Mouse (Mus musculus) bone marrow macrophage, adult 2 months (primary cell): ENCODE data around the gene Ifi27. TPM values are rescaled to one million over a fixed set of nuclear protein-coding genes. Genes with fewer than 3 reads are reported as not detected.
"Not testable (repeated sequence)": the region's sequence is repeated elsewhere in the genome, so short reads cannot be mapped to it uniquely, and the experiment has no call there.

Experiments
- H3K27ac ChIP-seq: 2 replicates; pipeline ENCODE4 v1.5.1; 2012; ENCODE audit warnings: low read depth, low read length; ENCODE audit not compliant: insufficient read depth
- H3K4me1 ChIP-seq: 2 replicates; pipeline ENCODE4 v1.6.1; 2012; ENCODE audit warnings: low read length; ENCODE audit not compliant: control insufficient read depth, insufficient read depth
- H3K4me3 ChIP-seq: 2 replicates; pipeline ENCODE4 v1.5.1; 2012; ENCODE audit warnings: mild to moderate bottlenecking, low read length, moderate library complexity; ENCODE audit not compliant: insufficient read depth
- CTCF ChIP-seq: IDR thresholded peaks from 2 replicates; pipeline ENCODE4 v1.5.1; 2012; ENCODE audit warnings: low read depth, mild to moderate bottlenecking, low read length, moderate library complexity
- POLR2A ChIP-seq: IDR thresholded peaks from 2 replicates; pipeline ENCODE4 v1.6.1; 2012; ENCODE audit warnings: mild to moderate bottlenecking, low read depth, low read length, borderline replicate concordance
- polyA plus RNA-seq: library from polyadenylated mRNA; stranded (reverse); fragments of >200 nt; gene quantifications from 2 replicates; pipeline ENCODE4 v1.2.4, GENCODE M21; 2012; ENCODE audit not compliant: missing spikeins, insufficient read depth, insufficient read length

Gene Ifi27
- polyA plus RNA-seq, 1 experiment: 100 TPM

DNA sequence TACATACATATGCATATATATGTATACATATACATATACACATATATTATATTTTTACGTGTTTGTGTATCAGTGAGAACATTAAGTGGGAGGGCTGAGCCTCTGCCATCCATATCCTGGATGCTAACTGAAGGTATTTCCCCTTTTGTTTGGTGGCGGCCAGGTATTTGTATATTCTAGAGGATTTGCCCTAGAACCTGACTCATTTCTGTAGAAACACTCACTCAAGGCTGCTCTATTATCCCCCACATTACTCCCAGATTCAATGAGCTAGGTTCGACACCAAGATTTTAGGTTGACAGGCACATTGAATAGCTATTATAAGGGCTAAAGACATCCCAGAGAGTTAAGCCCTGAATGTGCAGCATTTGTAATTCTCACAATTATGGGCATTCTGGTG lies 11.0 kb downstream of the Ifi27 start:
- peaks cover 9% of the 10 kb centered on the region for H3K4me1 ChIP-seq
- no peak overlapping the region for H3K27ac ChIP-seq
- no peak overlapping the region for H3K4me3 ChIP-seq
- TF ChIP-seq POLR2A: no peak
- TF ChIP-seq CTCF: no peak

DNA sequence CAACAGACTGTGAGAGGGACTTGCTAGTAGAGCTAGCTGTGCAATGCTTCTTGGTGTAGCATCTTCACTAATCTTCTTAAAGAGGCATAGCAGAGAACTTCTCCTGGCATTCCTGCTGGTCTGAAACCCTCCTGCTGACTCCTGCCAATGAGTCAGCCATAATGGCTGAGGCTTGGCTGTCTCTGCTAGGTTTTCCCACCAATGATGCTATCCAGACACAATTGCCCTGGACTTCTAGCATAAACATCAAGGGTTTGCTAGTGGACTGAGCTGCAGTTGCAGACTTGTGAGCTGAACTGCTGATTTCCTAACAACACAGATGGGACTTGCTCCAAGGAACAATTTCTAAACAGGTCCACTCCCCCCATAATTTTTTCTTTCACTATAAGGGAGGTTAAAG lies 19.4 kb downstream of the Ifi27 start:
- Histone ChIP-seq H3K27ac (no peak overlapping the region), H3K4me3 (no peak overlapping the region), H3K4me1 (no peaks in the 10 kb centered on the region)
- TF ChIP-seq POLR2A (no peak), CTCF (no peak)

DNA sequence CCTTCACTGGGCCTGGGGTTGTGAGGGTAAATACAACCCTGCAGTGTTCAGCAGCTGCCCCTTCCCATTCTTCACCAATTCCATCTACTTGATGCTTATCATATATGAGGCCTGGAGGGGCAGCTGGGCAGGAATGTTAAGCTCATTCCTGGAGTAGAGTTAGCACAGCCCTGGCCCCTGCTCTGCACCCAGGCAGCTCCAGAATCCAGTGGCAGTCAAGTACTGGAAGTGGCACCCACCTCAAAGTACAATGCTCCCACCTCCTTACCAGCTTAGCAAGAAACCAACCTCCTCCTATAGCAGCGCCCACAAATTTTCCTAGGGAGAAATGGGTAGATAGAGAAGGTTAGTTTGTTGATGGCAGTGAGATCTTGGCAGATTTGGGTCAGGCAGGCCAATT lies 22.7 kb downstream of the Ifi27 start:
- H3K4me1 ChIP-seq, H3K4me3 ChIP-seq, H3K27ac ChIP-seq: not testable (repeated sequence)

DNA sequence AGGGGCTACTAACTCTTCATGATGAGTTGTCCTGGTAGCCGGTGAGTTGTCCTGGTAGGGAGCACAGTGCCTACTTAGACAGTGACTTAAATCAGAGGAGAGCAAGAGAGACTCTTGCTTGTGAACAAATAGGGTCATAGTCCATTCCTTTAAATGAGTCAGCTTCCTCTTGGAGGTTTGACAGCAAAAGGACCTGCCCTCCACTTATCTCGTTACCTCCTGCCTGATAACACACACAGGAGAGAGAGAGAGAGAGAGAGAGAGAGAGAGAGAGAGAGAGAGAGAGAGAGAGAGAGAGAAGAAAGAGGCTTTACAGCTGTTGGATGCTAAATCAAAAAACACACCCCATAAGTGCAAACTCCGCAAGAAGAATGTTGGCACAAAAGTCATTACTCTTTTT lies 23.1 kb downstream of the Ifi27 start, which contains the start of gene Ifi27l2b:
Gene Ifi27l2b, minus strand, starts transcription at position 84 of the 400 bp plus-strand sequence.
- TF ChIP-seq POLR2A (no peak), CTCF (no peak)
- Histone ChIP-seq H3K4me1 (no peaks in the 10 kb centered on the region), H3K27ac (no peak within 1 kb of the TSS), H3K4me3 (no peak within 1 kb of the TSS)

DNA sequence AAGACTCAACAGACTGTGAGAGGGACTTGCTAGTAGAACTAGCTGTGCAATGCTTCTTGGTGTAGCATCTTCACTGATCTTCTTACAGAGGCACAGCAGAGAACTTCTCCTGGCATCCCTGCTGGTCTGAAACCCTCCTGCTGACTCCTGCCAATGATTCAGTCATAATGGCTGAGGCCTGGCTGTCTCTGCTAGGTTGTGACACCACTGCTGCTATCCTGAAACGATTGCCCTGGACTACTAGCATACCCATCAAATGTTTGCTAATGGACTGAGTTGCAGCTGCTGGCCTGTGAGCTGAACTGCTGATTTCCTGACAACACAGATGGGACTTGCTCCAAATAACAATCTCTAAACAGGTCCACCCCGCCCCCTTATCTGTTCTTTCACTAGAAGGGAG lies 40.5 kb downstream of the Ifi27 start:
- no peak overlapping the region for H3K27ac ChIP-seq
- no peak overlapping the region for H3K4me3 ChIP-seq
- TF ChIP-seq POLR2A (no peak), CTCF (no peak)
- H3K4me1 ChIP-seq: peaks cover 14% of the 10 kb centered on the region

DNA sequence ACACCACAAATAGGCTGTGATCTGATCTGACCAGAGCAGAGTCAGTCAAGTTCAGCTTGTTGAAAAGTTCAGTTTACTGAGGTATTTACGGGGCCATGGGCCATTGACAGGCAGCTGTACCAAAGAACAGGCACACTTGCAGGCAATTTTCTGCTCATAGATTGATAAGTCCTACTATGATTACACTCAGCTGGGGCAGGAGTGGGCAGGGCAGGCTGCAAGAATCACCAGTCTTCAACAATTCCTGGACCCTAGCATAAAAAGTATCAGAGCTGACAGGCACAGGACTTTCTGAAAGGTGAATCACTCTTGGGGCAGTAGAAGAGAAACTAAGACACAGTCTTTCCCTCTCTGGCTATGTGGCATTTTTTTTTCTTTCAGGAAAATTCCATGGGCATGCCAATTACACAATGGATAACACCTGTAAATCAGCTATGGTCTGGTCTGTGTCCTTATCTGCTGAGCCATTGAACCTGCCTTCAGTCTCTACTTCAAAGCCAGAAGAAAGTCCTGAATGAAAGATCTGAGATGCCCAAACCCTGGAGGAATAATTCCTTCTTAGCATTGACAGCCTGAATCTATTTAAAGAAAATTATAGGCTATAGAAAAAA lies 42.9 kb downstream of the Ifi27 start:
- TF ChIP-seq CTCF (no peak), POLR2A (no peak)
- Histone ChIP-seq H3K4me1 (peaks cover 14% of the 10 kb centered on the region), H3K4me3 (no peak overlapping the region), H3K27ac (no peak overlapping the region)

DNA sequence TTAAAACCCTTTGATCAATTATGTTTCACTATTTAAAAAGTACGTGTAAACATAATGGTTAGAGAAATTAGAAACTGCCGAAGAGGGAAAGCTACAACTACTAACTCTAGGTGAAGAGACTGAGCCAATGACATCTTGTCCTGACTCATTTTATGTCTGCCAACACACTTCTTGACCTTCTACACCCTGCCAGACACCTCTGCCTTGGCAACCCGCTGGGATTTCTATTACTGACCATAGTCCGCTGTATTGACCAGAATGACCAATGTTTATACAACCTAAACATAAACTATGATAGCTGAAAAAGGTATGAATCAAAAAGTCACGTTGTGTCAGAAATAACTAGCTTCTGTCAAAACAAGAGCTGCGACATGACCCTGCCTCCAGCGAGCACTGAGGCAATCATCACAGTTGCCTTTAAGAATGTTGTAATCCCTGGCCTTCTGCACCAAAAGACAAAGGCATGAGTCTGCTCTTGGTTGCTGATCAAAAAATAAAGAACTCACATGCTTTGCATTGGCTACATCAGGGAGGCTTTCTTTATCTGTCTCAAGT lies 43.5 kb downstream of the Ifi27 start:
- H3K4me1 ChIP-seq: peaks cover 14% of the 10 kb centered on the region
- no peak overlapping the region for H3K27ac ChIP-seq
- TF ChIP-seq POLR2A (no peak), CTCF (no peak)
- H3K4me3 ChIP-seq: no peak overlapping the region

DNA sequence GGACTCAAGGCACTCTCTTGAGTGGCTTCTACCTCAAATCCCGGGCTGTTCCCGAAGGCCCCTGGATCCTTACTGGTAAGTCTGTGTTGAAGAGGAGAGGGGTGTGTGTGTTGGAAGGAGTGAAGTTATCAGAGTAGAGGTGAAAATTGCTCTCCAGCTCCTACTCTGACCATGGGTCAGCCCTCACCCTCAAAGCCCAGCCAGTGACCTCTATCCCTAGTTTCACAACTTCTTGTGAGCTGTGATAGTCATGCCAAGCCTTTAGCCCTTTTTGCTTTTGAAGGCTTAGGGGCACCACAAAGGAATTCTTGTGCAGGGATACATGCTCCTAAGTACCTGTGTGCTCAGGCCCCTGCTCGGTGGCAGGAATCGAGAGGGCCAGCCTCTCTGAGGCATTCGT lies 47.7 kb downstream of the Ifi27 start:
- TF ChIP-seq CTCF (no peak), POLR2A (no peak)
- no peak overlapping the region for H3K27ac ChIP-seq
- no peaks in the 10 kb centered on the region for H3K4me1 ChIP-seq
- no peak overlapping the region for H3K4me3 ChIP-seq

DNA sequence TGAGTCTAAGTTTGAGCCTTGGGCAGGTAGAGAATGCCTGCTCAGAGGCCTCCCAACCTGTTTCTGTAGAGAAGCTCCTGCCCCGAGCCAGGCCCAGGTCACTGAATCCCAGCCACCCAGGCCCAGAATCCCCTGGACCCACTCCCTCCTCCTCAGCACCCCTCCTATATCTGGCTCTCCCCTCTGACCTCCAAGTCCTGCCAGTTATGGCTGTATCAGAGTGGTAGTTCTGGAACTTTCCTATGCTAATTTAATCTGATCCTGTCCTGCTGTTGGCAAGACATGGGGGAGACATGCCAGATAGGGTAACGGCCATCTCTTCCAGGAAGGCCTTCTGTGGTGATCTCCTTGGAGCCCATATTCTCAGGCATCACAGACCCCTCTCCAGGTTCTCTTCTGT lies 48.8 kb downstream of the Ifi27 start:
- Histone ChIP-seq H3K4me1 (no peaks in the 10 kb centered on the region), H3K27ac (no peak overlapping the region), H3K4me3 (no peak overlapping the region)
- TF ChIP-seq POLR2A (no peak), CTCF (no peak)

DNA sequence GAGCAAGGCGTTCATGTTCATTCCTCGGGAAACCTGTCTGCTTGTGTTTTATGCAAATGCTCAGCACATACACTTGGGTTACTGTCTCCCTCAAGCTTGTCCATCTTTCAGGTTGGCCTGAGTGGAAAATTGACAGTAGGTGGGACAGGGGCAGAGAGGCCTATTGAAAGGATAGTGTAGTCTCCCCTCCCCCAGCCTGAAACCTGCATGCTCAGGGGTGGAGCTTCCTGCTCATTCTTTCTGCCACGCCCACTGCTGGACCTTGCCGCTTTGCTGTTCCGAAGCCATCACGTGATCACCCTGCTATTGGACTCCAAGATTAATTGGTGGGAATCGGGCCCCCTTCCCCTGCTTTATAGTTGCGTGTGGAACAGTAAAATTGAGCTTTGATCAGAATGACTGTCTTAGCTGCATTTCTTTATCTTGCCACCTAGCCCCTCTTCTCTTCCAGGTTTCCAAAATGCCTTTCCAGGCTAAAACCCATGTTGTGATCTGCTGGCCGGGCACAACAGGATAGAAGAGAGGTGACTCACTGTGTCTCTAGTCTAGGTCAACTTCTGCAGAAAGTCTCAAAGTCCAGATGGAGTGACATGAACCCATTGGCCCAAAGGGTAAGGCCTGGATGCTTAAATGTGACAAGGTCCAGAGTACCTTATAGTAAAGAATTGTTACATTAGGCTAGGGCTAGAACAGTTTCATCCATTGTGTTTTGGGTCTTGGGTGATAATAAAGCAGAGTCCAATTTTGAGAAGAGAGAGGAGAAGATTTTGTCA lies 50.4 kb downstream of the Ifi27 start:
- H3K4me1 ChIP-seq, H3K4me3 ChIP-seq, H3K27ac ChIP-seq: not testable (repeated sequence)
